Mouse (Mus musculus) liver, embryonic 14.5 days (tissue): ENCODE measurements around the gene Dpf3.

ENCODE experiments used
- CTCF ChIP-seq: IDR thresholded peaks from 2 replicates; pipeline ENCODE4 v1.5.1; 2016; ENCODE audit warnings: antibody characterized with exemption, low read depth, control low read depth
- EP300 ChIP-seq: IDR thresholded peaks from 2 replicates; pipeline ENCODE4 v1.6.1; 2016; ENCODE audit warnings: antibody characterized with exemption, low read depth

- no peak for TF ChIP-seq CTCF
- no peak for TF ChIP-seq EP300
These were observed 176.9 kb downstream of the Dpf3 start for GRCm38 (mm10) chr12:83310567-83310966.
